Mouse (Mus musculus): ENCODE data around the gene Relch. TPM values are rescaled to one million over a fixed set of nuclear protein-coding genes. Genes with fewer than 3 reads are reported as not detected.

Gene Relch
- polyA plus RNA-seq, 1 experiment from 2014 or later: 32.0 TPM

DNA sequence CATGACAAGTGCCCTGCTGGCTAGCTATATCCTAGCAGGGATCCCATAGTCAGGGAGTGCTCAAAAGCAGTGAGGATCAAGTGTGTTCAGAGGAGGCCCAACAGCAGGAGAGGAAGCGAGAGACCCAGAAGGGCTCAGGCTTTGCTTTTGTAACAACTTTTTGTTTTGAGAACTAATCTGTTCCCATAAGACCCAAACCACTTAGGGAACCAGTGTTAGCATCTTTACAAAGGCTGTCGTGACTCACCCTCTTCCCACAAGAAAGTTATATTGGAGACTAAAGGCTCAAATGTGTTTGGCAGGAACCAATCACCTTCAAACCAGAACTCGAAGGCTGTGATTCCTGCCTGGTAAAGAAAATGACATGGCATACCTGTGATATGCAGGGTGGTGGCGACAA is 132.0 kb downstream of the Relch start:
- no peaks in the 10 kb centered on the region for H3K9me3 ChIP-seq (replicated peaks; ENCODE audit: control insufficient read depth, low read length)
- H3K4me1 ChIP-seq (ENCODE audit: control insufficient read depth, insufficient read depth, low read length): no peaks in the 10 kb centered on the region
- ATAC-seq (no peak), DNase-seq (ENCODE audit: low spot score) (no peak)
- no peak overlapping the region for H3K4me2 ChIP-seq (ENCODE audit: low read length)
- H3K4me3 ChIP-seq (ENCODE audit: low read depth, low read length): no peak overlapping the region
- H3K36me3 ChIP-seq (ENCODE audit: control insufficient read depth, insufficient read depth, low read length): no peaks in the 10 kb centered on the region
- H3K27ac ChIP-seq (ENCODE audit: low read depth, low read length): no peak overlapping the region
- no peaks in the 10 kb centered on the region for H3K27me3 ChIP-seq (replicated peaks; ENCODE audit: control insufficient read depth, insufficient read depth, low read length)
- H3K9ac ChIP-seq (ENCODE audit: low read length): no peak overlapping the region
- WGBS: 93% methylated on average over 4 of the region's 4 CpGs

- Histone ChIP-seq H3K9me3 (replicated peaks; ENCODE audit: control insufficient read depth, low read length) (no peaks in the 10 kb centered on the region), H3K4me2 (ENCODE audit: low read length) (no peak overlapping the region), H3K36me3 (ENCODE audit: control insufficient read depth, insufficient read depth, low read length) (no peaks in the 10 kb centered on the region), H3K27ac (ENCODE audit: low read depth, low read length) (no peak overlapping the region), H3K4me3 (ENCODE audit: low read depth, low read length) (no peak overlapping the region), H3K27me3 (replicated peaks; ENCODE audit: control insufficient read depth, insufficient read depth, low read length) (no peaks in the 10 kb centered on the region), H3K9ac (ENCODE audit: low read length) (no peak overlapping the region), H3K4me1 (ENCODE audit: control insufficient read depth, insufficient read depth, low read length) (no peaks in the 10 kb centered on the region)
- DNase-seq (ENCODE audit: low spot score) (no peak), ATAC-seq (no peak)
- 88% methylated on average over 6 of the region's 6 CpGs for WGBS
Measured at GRCm38 (mm10) chr1:105800570-105800969, 136.9 kb downstream of the Relch start.

GRCm38 (mm10) chr1:105801252-105801651 is 137.6 kb downstream of the Relch start:
- no peak overlapping the region for H3K4me3 ChIP-seq (ENCODE audit: low read depth, low read length)
- H3K27me3 ChIP-seq (replicated peaks; ENCODE audit: control insufficient read depth, insufficient read depth, low read length): no peaks in the 10 kb centered on the region
- H3K9ac ChIP-seq (ENCODE audit: low read length): no peak overlapping the region
- H3K27ac ChIP-seq (ENCODE audit: low read depth, low read length): no peak overlapping the region
- no peaks in the 10 kb centered on the region for H3K4me1 ChIP-seq (ENCODE audit: control insufficient read depth, insufficient read depth, low read length)
- H3K4me2 ChIP-seq (ENCODE audit: low read length): no peak overlapping the region
- H3K9me3 ChIP-seq (replicated peaks; ENCODE audit: control insufficient read depth, low read length): no peaks in the 10 kb centered on the region
- DNase-seq (ENCODE audit: low spot score) (no peak), ATAC-seq (no peak)
- H3K36me3 ChIP-seq (ENCODE audit: control insufficient read depth, insufficient read depth, low read length): no peaks in the 10 kb centered on the region

- Histone ChIP-seq H3K27ac (ENCODE audit: low read depth, low read length) (no peak overlapping the region), H3K4me2 (ENCODE audit: low read length) (no peak overlapping the region), H3K36me3 (ENCODE audit: control insufficient read depth, insufficient read depth, low read length) (no peaks in the 10 kb centered on the region), H3K4me1 (ENCODE audit: control insufficient read depth, insufficient read depth, low read length) (no peaks in the 10 kb centered on the region), H3K4me3 (ENCODE audit: low read depth, low read length) (no peak overlapping the region), H3K9me3 (replicated peaks; ENCODE audit: control insufficient read depth, low read length) (no peaks in the 10 kb centered on the region), H3K27me3 (replicated peaks; ENCODE audit: control insufficient read depth, insufficient read depth, low read length) (no peaks in the 10 kb centered on the region), H3K9ac (ENCODE audit: low read length) (no peak overlapping the region)
- DNase-seq (ENCODE audit: low spot score): no peak
- 84% methylated on average over 6 of the region's 6 CpGs for WGBS
- no peak for ATAC-seq
Measured at GRCm38 (mm10) chr1:105802941-105803340, 139.3 kb downstream of the Relch start.

- 89% methylated on average over 3 of the region's 3 CpGs for WGBS
- no peak for DNase-seq (ENCODE audit: low spot score)
- H3K27ac ChIP-seq (ENCODE audit: low read depth, low read length): no peak overlapping the region
- no peaks in the 10 kb centered on the region for H3K9me3 ChIP-seq (replicated peaks; ENCODE audit: control insufficient read depth, low read length)
- ATAC-seq: no peak
- no peaks in the 10 kb centered on the region for H3K36me3 ChIP-seq (ENCODE audit: control insufficient read depth, insufficient read depth, low read length)
- no peak overlapping the region for H3K4me2 ChIP-seq (ENCODE audit: low read length)
- H3K4me1 ChIP-seq (ENCODE audit: control insufficient read depth, insufficient read depth, low read length): no peaks in the 10 kb centered on the region
- no peaks in the 10 kb centered on the region for H3K27me3 ChIP-seq (replicated peaks; ENCODE audit: control insufficient read depth, insufficient read depth, low read length)
- no peak overlapping the region for H3K4me3 ChIP-seq (ENCODE audit: low read depth, low read length)
- no peak overlapping the region for H3K9ac ChIP-seq (ENCODE audit: low read length)
Measured at GRCm38 (mm10) chr1:105804285-105804684, 140.6 kb downstream of the Relch start.

Other genes starting within 250 kb of the Relch start
- gene Pign, start 184 bp upstream of the Relch start, polyA plus RNA-seq (2014; fragmentation: Nextera tagmentation; extraction: Ambion mirVana): 9.4 and 11.6 TPM in 2 replicates
- gene Tnfrsf11a, start 116.9 kb downstream of the Relch start, polyA plus RNA-seq (2014; fragmentation: Nextera tagmentation; extraction: Ambion mirVana): 0.17 and 0.37 TPM in 2 replicates

Measured in forebrain, embryonic 14.5 days (tissue).